Mouse (Mus musculus) embryonic facial prominence, embryonic 12.5 days (tissue): ENCODE results near the gene Tnp2. TPM values are rescaled to one million over a fixed set of nuclear protein-coding genes. Genes with fewer than 3 reads are reported as not detected.

Source experiments
- ATAC-seq: fragments of 200-750 bp; cut with Nextera tagmentation; 2 replicates; pipeline ENCODE4 v1.8.0; 2017; ENCODE audit not compliant: insufficient number of reproducible peaks, insufficient read depth, low FRiP score, low TSS enrichment
- H3K27ac ChIP-seq: fragments of 300-500 bp; sonication (generic); 2 replicates; pipeline ENCODE4 v1.5.1; 2016; ENCODE audit warnings: mild to moderate bottlenecking
- H3K27me3 ChIP-seq: fragments of 300-500 bp; sonication (generic); 2 replicates; pipeline ENCODE4 v1.6.1; 2016; ENCODE audit warnings: mild to moderate bottlenecking, moderate library complexity
- H3K36me3 ChIP-seq: fragments of 300-500 bp; sonication (generic); 2 replicates; pipeline ENCODE4 v1.6.1; 2016; ENCODE audit warnings: mild to moderate bottlenecking
- H3K4me1 ChIP-seq: fragments of 300-500 bp; sonication (generic); 2 replicates; pipeline ENCODE4 v1.6.1; 2016
- H3K4me2 ChIP-seq: fragments of 300-500 bp; sonication (generic); replicated peaks from 2 replicates; pipeline ENCODE4 v1.6.1; 2016; ENCODE audit warnings: mild to moderate bottlenecking, moderate library complexity
- H3K4me3 ChIP-seq: fragments of 300-500 bp; sonication (generic); 2 replicates; pipeline ENCODE4 v1.5.1; 2016; ENCODE audit warnings: mild to moderate bottlenecking
- H3K9ac ChIP-seq: fragments of 300-500 bp; sonication (generic); 2 replicates; pipeline ENCODE4 v1.6.1; 2016; ENCODE audit warnings: mild to moderate bottlenecking, moderate library complexity
- H3K9me3 ChIP-seq: fragments of 300-500 bp; sonication (generic); 2 replicates; pipeline ENCODE4 v1.6.1; 2016; ENCODE audit warnings: mild to moderate bottlenecking, moderate library complexity
- WGBS: fragments of 180-500 bp; shearing (Covaris S2); methylation state at CpG from one replicate; pipeline ENCODE4 v1.1.7; 2016; 5-methylcytosine and 5-hydroxymethylcytosine counted together
- polyA plus RNA-seq: library from polyadenylated mRNA; unstranded; fragments of >200 nt; fragmentation: Nextera tagmentation; extraction: Ambion mirVana; gene quantifications from 2 replicates; pipeline ENCODE4 v1.2.1, GENCODE M21; 2016

The Tnp2 gene
- polyA plus RNA-seq, 1 experiment from 2014 or later = not detected

- no peak for ATAC-seq
- Histone ChIP-seq H3K36me3 (no peaks in the 10 kb centered on the region), H3K4me2 (no peak overlapping the region), H3K4me3 (no peak overlapping the region), H3K27me3 (no peaks in the 10 kb centered on the region), H3K4me1 (no peaks in the 10 kb centered on the region), H3K9ac (no peak overlapping the region), H3K9me3 (no peaks in the 10 kb centered on the region), H3K27ac (no peak overlapping the region)
- WGBS = 70% methylated on average over 5 of the region's 5 CpGs
These were observed 25.8 kb downstream of the Tnp2 start for GRCm38 (mm10) chr16:10762569-10763180.

GRCm38 (mm10) chr16:10761182-10761581 is 27.3 kb downstream of the Tnp2 start:
- Histone ChIP-seq H3K4me3 (no peak overlapping the region), H3K4me1 (no peaks in the 10 kb centered on the region), H3K9me3 (no peaks in the 10 kb centered on the region), H3K27ac (no peak overlapping the region), H3K4me2 (no peak overlapping the region), H3K36me3 (no peaks in the 10 kb centered on the region), H3K9ac (no peak overlapping the region), H3K27me3 (no peaks in the 10 kb centered on the region)
- ATAC-seq = no peak
- 57% methylated on average over 8 of the region's 8 CpGs for WGBS

- ATAC-seq = no peak
- Histone ChIP-seq H3K4me2 (no peak overlapping the region), H3K9ac (no peak overlapping the region), H3K27me3 (no peaks in the 10 kb centered on the region), H3K27ac (no peak overlapping the region), H3K4me1 (no peaks in the 10 kb centered on the region), H3K9me3 (no peaks in the 10 kb centered on the region), H3K36me3 (no peaks in the 10 kb centered on the region), H3K4me3 (no peak overlapping the region)
- 74% methylated on average over 6 of the region's 6 CpGs for WGBS
These were observed 32.3 kb downstream of the Tnp2 start for GRCm38 (mm10) chr16:10756168-10756567.

- Histone ChIP-seq H3K4me1 (no peaks in the 10 kb centered on the region), H3K4me2 (no peak overlapping the region), H3K27me3 (no peaks in the 10 kb centered on the region), H3K9ac (no peak overlapping the region), H3K36me3 (no peaks in the 10 kb centered on the region), H3K9me3 (no peaks in the 10 kb centered on the region), H3K4me3 (no peak overlapping the region), H3K27ac (no peak overlapping the region)
- no peak for ATAC-seq
- 88% methylated on average over 3 of the region's 3 CpGs for WGBS
These were observed 33.8 kb downstream of the Tnp2 start for GRCm38 (mm10) chr16:10754521-10755296.

GRCm38 (mm10) chr16:10749824-10750223 is 38.6 kb downstream of the Tnp2 start:
- ATAC-seq = peak; percentile 68; the same call in 1 of the 2 replicates
- H3K27me3 ChIP-seq = no peaks in the 10 kb centered on the region
- H3K4me2 ChIP-seq = no peak overlapping the region
- no peak overlapping the region for H3K9ac ChIP-seq
- no peaks in the 10 kb centered on the region for H3K36me3 ChIP-seq
- no peaks in the 10 kb centered on the region for H3K9me3 ChIP-seq
- 61% methylated on average over 7 of the region's 7 CpGs for WGBS
- 0 out of 2 replicates have a peak, but pooled peaks cover 3% of the 10 kb centered on the region for H3K4me1 ChIP-seq
- no peak overlapping the region for H3K27ac ChIP-seq
- H3K4me3 ChIP-seq = no peak overlapping the region

GRCm38 (mm10) chr16:10749226-10749625 is 39.2 kb downstream of the Tnp2 start:
- no peak for ATAC-seq
- H3K4me1 ChIP-seq = 0 out of 2 replicates have a peak, but pooled peaks cover 3% of the 10 kb centered on the region
- H3K4me3 ChIP-seq = no peak overlapping the region
- H3K27me3 ChIP-seq = no peaks in the 10 kb centered on the region
- no peak overlapping the region for H3K27ac ChIP-seq
- 65% methylated on average over 7 of the region's 7 CpGs for WGBS
- H3K4me2 ChIP-seq = no peak overlapping the region
- no peaks in the 10 kb centered on the region for H3K9me3 ChIP-seq
- H3K36me3 ChIP-seq = no peaks in the 10 kb centered on the region
- H3K9ac ChIP-seq = no peak overlapping the region

- no peak for ATAC-seq
- Histone ChIP-seq H3K4me3 (no peak overlapping the region), H3K9me3 (no peaks in the 10 kb centered on the region), H3K27me3 (no peaks in the 10 kb centered on the region), H3K4me1 (peaks cover 10% of the 10 kb centered on the region; the same call in 1 of the 2 replicates), H3K4me2 (no peak overlapping the region), H3K27ac (no peak overlapping the region), H3K9ac (no peak overlapping the region), H3K36me3 (0 out of 2 replicates have a peak, but pooled peaks cover 5% of the 10 kb centered on the region)
- WGBS = 85% methylated on average over 2 of the region's 2 CpGs
These were observed 47.4 kb downstream of the Tnp2 start for GRCm38 (mm10) chr16:10741082-10741481.

- H3K27me3 ChIP-seq = no peaks in the 10 kb centered on the region
- H3K36me3 ChIP-seq = 0 out of 2 replicates have a peak, but pooled peaks cover 5% of the 10 kb centered on the region
- H3K4me3 ChIP-seq = no peak overlapping the region
- no peak overlapping the region for H3K9ac ChIP-seq
- no peak for ATAC-seq
- no peaks in the 10 kb centered on the region for H3K9me3 ChIP-seq
- no peak overlapping the region for H3K27ac ChIP-seq
- H3K4me2 ChIP-seq = no peak overlapping the region
- H3K4me1 ChIP-seq = peaks cover 10% of the 10 kb centered on the region; the same call in 1 of the 2 replicates
- WGBS = 56% methylated on average over 9 of the region's 9 CpGs
These were observed 48.5 kb downstream of the Tnp2 start for GRCm38 (mm10) chr16:10739854-10740398.

- 87% methylated on average over 3 of the region's 3 CpGs for WGBS
- no peak for ATAC-seq
- no peak overlapping the region for H3K4me3 ChIP-seq
- 0 out of 2 replicates have a peak, but pooled peaks cover 5% of the 10 kb centered on the region for H3K36me3 ChIP-seq
- peaks cover 10% of the 10 kb centered on the region; the same call in 1 of the 2 replicates for H3K4me1 ChIP-seq
- H3K27ac ChIP-seq = 0 out of 2 replicates have a peak overlapping the region, but pooled peaks have one; percentile 36
- H3K4me2 ChIP-seq = no peak overlapping the region
- H3K9me3 ChIP-seq = no peaks in the 10 kb centered on the region
- H3K27me3 ChIP-seq = no peaks in the 10 kb centered on the region
- H3K9ac ChIP-seq = no peak overlapping the region
These were observed 49.6 kb downstream of the Tnp2 start for GRCm38 (mm10) chr16:10738866-10739265.

Other genes starting within 250 kb of the Tnp2 start
- gene Dexi, start 245.6 kb downstream of the Tnp2 start, polyA plus RNA-seq = 31.5 and 32.9 TPM in 2 replicates
- 37.7 and 38.9 TPM in 2 replicates for gene Clec16a, start 243.3 kb downstream of the Tnp2 start, polyA plus RNA-seq
- 11.4 and 12.5 TPM in 2 replicates for gene Socs1, start 3.1 kb downstream of the Tnp2 start, polyA plus RNA-seq
- gene Prm3, start 2.3 kb upstream of the Tnp2 start, polyA plus RNA-seq = not detected in 2 replicates
- not detected in 2 replicates for gene Prm2, start 7.5 kb upstream of the Tnp2 start, polyA plus RNA-seq
- not detected in 2 replicates for gene Prm1, start 17.2 kb upstream of the Tnp2 start, polyA plus RNA-seq
- gene Gm11172, start 24.3 kb upstream of the Tnp2 start, polyA plus RNA-seq = not detected in 2 replicates
- gene Rmi2, start 46.4 kb upstream of the Tnp2 start, polyA plus RNA-seq = 4.6 and 4.7 TPM in 2 replicates